Mouse (Mus musculus) erythroblast, adult 5-6 weeks (primary cell): ENCODE results near the gene Trim15. TPM values are rescaled to one million over a fixed set of nuclear protein-coding genes. Genes with fewer than 3 reads are reported as not detected.

Source experiments
- ATAC-seq: replicated peaks from 2 replicates; pipeline ENCODE4 v1.8.0; 2016; ENCODE audit warnings: moderate number of reproducible peaks, mild to moderate bottlenecking, moderate TSS enrichment, inconsistent platforms; ENCODE audit not compliant: poor library complexity, low FRiP score, severe bottlenecking
- total RNA-seq, 2 experiments: library from RNA; stranded (forward) in 1 of 2; stranded (reverse) in 1 of 2; fragments of 150-400 nt in 1 of 2; fragments of 200-764, 138-1000 nt in 1 of 2; gene quantifications; 2 replicates each; pipeline versions ENCODE4 v1.2.3 to v1.2.4; 2015 to 2017; ENCODE audit warnings: low replicate concordance in 2 of 2

Trim15 gene
- total RNA-seq, 2 experiments from 2014 or later = 2.5 TPM; not detected in 1

GRCm38 (mm10) chr17:36869955-36870810 is 3.2 kb upstream of the Trim15 start:
- ATAC-seq = peak; percentile 55

- ATAC-seq = peak; percentile 83
Measured at GRCm38 (mm10) chr17:36869284-36869954, 2.4 kb upstream of the Trim15 start, which contains the start of gene Trim10. Gene Trim10 (plus strand): TSS chr17:36869574.

GRCm38 (mm10) chr17:36868836-36869235 is 1.8 kb upstream of the Trim15 start:
- ATAC-seq = no peak

GRCm38 (mm10) chr17:36861680-36862079 is 5.3 kb downstream of the Trim15 start:
- ATAC-seq = no peak

- no peak for ATAC-seq
Measured at GRCm38 (mm10) chr17:36858181-36858580, 8.8 kb downstream of the Trim15 start.

- ATAC-seq = no peak
Measured at GRCm38 (mm10) chr17:36856236-36856635, 10.8 kb downstream of the Trim15 start.

- peak; percentile 62; the same call in 1 of the 2 replicates for ATAC-seq
Measured at GRCm38 (mm10) chr17:36855484-36855883, 11.5 kb downstream of the Trim15 start.

GRCm38 (mm10) chr17:36851627-36852026 is 15.4 kb downstream of the Trim15 start:
- 0 out of 2 replicates have a peak, but pooled peaks have one; percentile 17 for ATAC-seq

- no peak for ATAC-seq
Measured at GRCm38 (mm10) chr17:36851200-36851599, 15.8 kb downstream of the Trim15 start.

GRCm38 (mm10) chr17:36849992-36850391 is 17.0 kb downstream of the Trim15 start:
- no peak for ATAC-seq

GRCm38 (mm10) chr17:36848911-36849310 is 18.1 kb downstream of the Trim15 start:
- no peak for ATAC-seq

GRCm38 (mm10) chr17:36844725-36845124 is 22.3 kb downstream of the Trim15 start:
- no peak for ATAC-seq

- ATAC-seq = peak; percentile 69
Measured at GRCm38 (mm10) chr17:36844286-36844719, 22.7 kb downstream of the Trim15 start.

GRCm38 (mm10) chr17:36843696-36844095 is 23.3 kb downstream of the Trim15 start:
- no peak for ATAC-seq

GRCm38 (mm10) chr17:36840961-36841445 is 26.0 kb downstream of the Trim15 start:
- no peak for ATAC-seq

- ATAC-seq = no peak
Measured at GRCm38 (mm10) chr17:36839931-36840330, 27.1 kb downstream of the Trim15 start.

- ATAC-seq = no peak
Measured at GRCm38 (mm10) chr17:36839001-36839400, 28.0 kb downstream of the Trim15 start.

GRCm38 (mm10) chr17:36836874-36837647 is 29.9 kb downstream of the Trim15 start, which contains the start of gene Trim26:
Gene Trim26 (plus strand): TSS chr17:36837134.
- peak; percentile 99 for ATAC-seq

GRCm38 (mm10) chr17:36836427-36836812 is 30.6 kb downstream of the Trim15 start:
- no peak for ATAC-seq
